Mouse (Mus musculus): ENCODE data around the gene Polr3a.

DNA sequence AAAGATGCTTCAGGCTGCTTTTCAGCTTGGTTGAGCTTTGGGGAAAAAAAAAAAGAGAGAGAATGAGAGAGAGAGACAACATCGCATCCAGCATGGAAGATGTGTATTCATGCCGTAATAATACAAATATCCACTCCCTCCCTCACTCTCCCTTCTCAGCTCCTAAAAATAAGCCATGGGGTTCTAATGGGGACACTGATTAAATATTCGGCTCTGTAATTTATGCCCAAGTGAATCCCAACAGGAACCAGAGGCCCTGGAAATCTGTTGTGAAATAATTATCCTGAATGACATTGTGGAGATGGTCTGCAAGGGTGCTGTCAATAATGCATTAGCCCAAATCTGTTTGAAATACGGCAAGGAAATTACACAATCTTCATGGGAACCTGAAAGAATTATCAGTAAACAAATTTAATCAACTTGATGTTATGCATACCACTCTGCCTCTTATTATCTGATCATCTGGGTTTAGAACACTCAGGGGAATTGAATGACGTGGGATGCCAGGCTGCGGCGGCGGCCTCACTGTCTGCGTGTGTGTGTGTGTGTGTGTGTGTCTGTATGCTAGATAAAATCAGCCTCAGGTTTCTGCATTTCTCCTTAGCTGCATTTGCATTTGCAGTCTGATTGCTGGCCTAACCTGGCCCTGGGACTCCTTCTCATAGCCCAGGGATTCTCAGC is 48.1 kb upstream of the Polr3a start:
- TF ChIP-seq CTCF (IDR thresholded peaks at IDR 0.05; ENCODE audit: borderline replicate concordance, extremely low read depth, insufficient read depth, insufficient read length) (no peak), POLR2A (IDR thresholded peaks at IDR 0.05; ENCODE audit: borderline replicate concordance, extremely low read depth, insufficient read depth, insufficient read length, poor library complexity, severe bottlenecking) (no peak)

Data from brain, embryonic 14.5 days (tissue).